Comparison of ENCODE assay signal across 9 mouse cellular contexts in genomic region chr17:26423967-26424641, GRCm38 (mm10). TPM values are rescaled to one million over a fixed set of nuclear protein-coding genes. Genes with fewer than 3 reads are reported as not detected.
DNase-seq lines count a peak whose midpoint lies in the region; ATAC-seq and TF ChIP-seq lines count a peak whose summit lies in the region.
"Had no signal": no experiment of that assay in that cellular context is flagged by ENCODE, and none has a peak within 500 bp of the region (broad histone marks: within the 10 kb centered on the region; RNA-seq: fewer than 3 reads in every experiment).

No protein-coding gene starts in this region.

- H3K4me3 ChIP-seq in forebrain, embryonic 14.5 days (ENCODE audit: low read depth, low read length), result no peak overlapping the region
- H3K4me3 ChIP-seq in forebrain, embryonic 13.5 days, result no peak overlapping the region
- H3K4me3 ChIP-seq in intestine, postnatal 0 days (ENCODE audit: low read depth, low read length), result no peak overlapping the region
- no peak overlapping the region for H3K4me3 ChIP-seq in limb, embryonic 10.5 days
- H3K4me3 ChIP-seq: megakaryocyte, embryonic 14.5 days had no signal

- no peak overlapping the region for H3K4me2 ChIP-seq in forebrain, embryonic 14.5 days (ENCODE audit: low read length)
- no peak overlapping the region for H3K4me2 ChIP-seq in forebrain, embryonic 13.5 days
- H3K4me2 ChIP-seq in intestine, postnatal 0 days (replicated peaks; ENCODE audit: low read depth), result no peak overlapping the region

- no peaks in the 10 kb centered on the region for H3K27me3 ChIP-seq in forebrain, embryonic 14.5 days (replicated peaks; ENCODE audit: control insufficient read depth, insufficient read depth, low read length)
- H3K27me3 ChIP-seq in forebrain, embryonic 13.5 days, result 0 out of 2 replicates have a peak, but pooled peaks cover 3% of the 10 kb centered on the region
- H3K27me3 ChIP-seq in intestine, postnatal 0 days (replicated peaks; ENCODE audit: control insufficient read depth, insufficient read depth, low read length), result no peaks in the 10 kb centered on the region
- peaks cover 28% of the 10 kb centered on the region for H3K27me3 ChIP-seq in limb, embryonic 10.5 days (ENCODE audit: low read depth, poor library complexity, severe bottlenecking)

- WGBS in forebrain, embryonic 14.5 days, result 20% methylated on average over 11 of the region's 11 CpGs
- WGBS in forebrain, embryonic 13.5 days, result 25% methylated on average over 11 of the region's 11 CpGs
- 35% methylated on average over 11 of the region's 11 CpGs for WGBS in intestine, postnatal 0 days
- WGBS in limb, embryonic 10.5 days, result 46% methylated on average over 11 of the region's 11 CpGs

- H3K36me3 ChIP-seq in forebrain, embryonic 14.5 days (ENCODE audit: control insufficient read depth, insufficient read depth, low read length), result no peaks in the 10 kb centered on the region
- H3K36me3 ChIP-seq in forebrain, embryonic 13.5 days (ENCODE audit: poor library complexity, severe bottlenecking), result no peaks in the 10 kb centered on the region
- no peaks in the 10 kb centered on the region; the same call in 1 of the 2 replicates for H3K36me3 ChIP-seq in intestine, postnatal 0 days (ENCODE audit: control insufficient read depth, insufficient read depth)
- H3K36me3 ChIP-seq in limb, embryonic 10.5 days, result no peaks in the 10 kb centered on the region

- H3K4me1 ChIP-seq in forebrain, embryonic 14.5 days (ENCODE audit: control insufficient read depth, insufficient read depth, low read length), result peaks cover 5% of the 10 kb centered on the region; the same call in 1 of the 2 replicates
- peaks cover 15% of the 10 kb centered on the region; the same call in 1 of the 2 replicates for H3K4me1 ChIP-seq in forebrain, embryonic 13.5 days
- H3K4me1 ChIP-seq in intestine, postnatal 0 days (replicated peaks; ENCODE audit: control insufficient read depth, insufficient read depth, low read length), result peaks cover 14% of the 10 kb centered on the region
- H3K4me1 ChIP-seq in limb, embryonic 10.5 days, result 0 out of 2 replicates have a peak, but pooled peaks cover 6% of the 10 kb centered on the region

- peak overlapping the region; percentile 48; the same call in 1 of the 2 replicates for H3K27ac ChIP-seq in forebrain, embryonic 14.5 days (ENCODE audit: low read depth, low read length)
- no peak overlapping the region for H3K27ac ChIP-seq in forebrain, embryonic 13.5 days
- no peak overlapping the region for H3K27ac ChIP-seq in intestine, postnatal 0 days (ENCODE audit: low read depth, low read length)
- H3K27ac ChIP-seq in limb, embryonic 10.5 days, result no peak overlapping the region

- no peaks in the 10 kb centered on the region for H3K9me3 ChIP-seq in forebrain, embryonic 14.5 days (replicated peaks; ENCODE audit: control insufficient read depth, low read length)
- no peaks in the 10 kb centered on the region for H3K9me3 ChIP-seq in forebrain, embryonic 13.5 days (replicated peaks)
- no peaks in the 10 kb centered on the region for H3K9me3 ChIP-seq in intestine, postnatal 0 days (ENCODE audit: control insufficient read depth)
- H3K9me3 ChIP-seq in limb, embryonic 10.5 days (replicated peaks), result no peaks in the 10 kb centered on the region

- TF ChIP-seq CTCF in intestine, postnatal 0 days (IDR thresholded peaks at IDR 0.05; ENCODE audit: low read depth), result peak; percentile 33; the same call in 1 of the 2 replicates

- no peak overlapping the region for H3K9ac ChIP-seq in forebrain, embryonic 14.5 days (ENCODE audit: low read length)
- no peak overlapping the region for H3K9ac ChIP-seq in forebrain, embryonic 13.5 days
- no peak overlapping the region; the same call in 1 of the 2 replicates for H3K9ac ChIP-seq in intestine, postnatal 0 days (ENCODE audit: low read depth, low read length)

- no peak; the same call in 1 of the 2 replicates for ATAC-seq in forebrain, embryonic 14.5 days
- no peak for ATAC-seq in forebrain, embryonic 13.5 days
- peak; percentile 25; the same call in 1 of the 2 replicates for ATAC-seq in intestine, postnatal 0 days

- DNase-seq in forebrain, embryonic 14.5 days (ENCODE audit: low spot score), result peak; percentile 49
- DNase-seq in right cerebral cortex, adult 18-20 months, result peak; percentile 24
- no peak for DNase-seq in right cerebral cortex, postnatal 14 days
- DNase-seq in lung, postnatal 4 days, result peak; percentile 76 to 88
- no peak for DNase-seq in thymus, postnatal 4 days
- no peak for DNase-seq in limb, embryonic 10.5 days (ENCODE audit: low spot score)

RNA-seq across cellular contexts. Expression of gene Neurl1b, which starts 9.5 kb away (rescaled TPM):
- polyA plus RNA-seq in forebrain, embryonic 14.5 days (2014; fragmentation: Nextera tagmentation; extraction: Ambion mirVana), result 2.0 and 3.2 TPM in 2 replicates
- 1.2 and 1.7 TPM in 2 replicates for polyA plus RNA-seq in forebrain, embryonic 13.5 days (2015; fragmentation: Nextera tagmentation; extraction: Ambion mirVana)
- 1.5 TPM in 2 replicates for polyA plus RNA-seq in intestine, postnatal 0 days (2015; fragmentation: Nextera tagmentation; extraction: Ambion mirVana)
- polyA plus RNA-seq in limb, embryonic 10.5 days (2016; fragmentation: Nextera tagmentation; extraction: Ambion mirVana), result 0.05 and 0.10 TPM in 2 replicates

Comparison
In these comparisons a context has a peak if more than half of its experiments do, and no peak if none do; other contexts are left out.
1. DNase-seq: peak in forebrain, embryonic 14.5 days (single experiment), right cerebral cortex, adult 18-20 months (single experiment) and lung, postnatal 4 days (2 of 2); none in right cerebral cortex, postnatal 14 days (single experiment), thymus, postnatal 4 days (single experiment) and limb, embryonic 10.5 days (single experiment).